Mouse (Mus musculus) midbrain, embryonic 14.5 days (tissue): ENCODE data around the gene Hoxa4. TPM values are rescaled to one million over a fixed set of nuclear protein-coding genes. Genes with fewer than 3 reads are reported as not detected.

Experiments
- microRNA counts: library from miRNA; unstranded; fragments of <30 nt; microRNA quantifications from one replicate; lab custom pipeline; 2016
- microRNA-seq: library from miRNA; unstranded; fragments of <30 nt; microRNA quantifications from one replicate; pipeline ENCODE4, GENCODE M21; 2016
- polyA plus RNA-seq: library from polyadenylated mRNA; unstranded; fragments of >200 nt; fragmentation: Nextera tagmentation; extraction: Ambion mirVana; gene quantifications from 2 replicates; pipeline ENCODE4 v1.2.1, GENCODE M21; 2014

The Hoxa4 gene
- polyA plus RNA-seq, 1 experiment from 2014 or later, result not detected

MicroRNAs within 50 kb of the gene (microRNA counts, 519-probe panel; counts per million panel counts)
- not detected for microRNA mmu-miR-196b (lab: Ali Mortazavi, UCI)

Small RNA genes lying within 50 kb of the gene (microRNA-seq; reads per million reads assigned to microRNA genes)
- gene Mir196b, result 18.4 reads per million, percentile 39 among the genes with 10 or more reads in this experiment

Other genes starting within 250 kb of the Hoxa4 start
- gene Skap2, start 179.2 kb downstream of the Hoxa4 start, polyA plus RNA-seq, result 4.5 and 5.8 TPM in 2 replicates
- 0.26 and 0.61 TPM in 2 replicates for gene Hoxa1, start 33.4 kb downstream of the Hoxa4 start, polyA plus RNA-seq
- 0.12 and 0.20 TPM in 2 replicates for gene Hoxa2, start 26.9 kb downstream of the Hoxa4 start, polyA plus RNA-seq
- gene 5730596B20Rik, start 14.3 kb downstream of the Hoxa4 start, polyA plus RNA-seq, result not detected in 2 replicates
- not detected in 2 replicates for gene Hoxa5, start 12.8 kb upstream of the Hoxa4 start, polyA plus RNA-seq
- gene Hoxa6, start 17.0 kb upstream of the Hoxa4 start, polyA plus RNA-seq, result not detected in 2 replicates
- not detected in 2 replicates for gene Hoxa3, start 21.6 kb upstream of the Hoxa4 start, polyA plus RNA-seq
- gene Gm28308, start 21.6 kb upstream of the Hoxa4 start, polyA plus RNA-seq, result not detected in 2 replicates
- gene Hoxa7, start 30.1 kb upstream of the Hoxa4 start, polyA plus RNA-seq, result not detected in 2 replicates
- not detected in 2 replicates for gene Hoxa9, start 39.3 kb upstream of the Hoxa4 start, polyA plus RNA-seq
- not detected in 2 replicates for gene Hoxa10, start 49.1 kb upstream of the Hoxa4 start, polyA plus RNA-seq
- gene Hoxa11, start 54.1 kb upstream of the Hoxa4 start, polyA plus RNA-seq, result not detected in 2 replicates
- not detected in 2 replicates for gene Hoxa13, start 69.1 kb upstream of the Hoxa4 start, polyA plus RNA-seq
- 1.3 and 1.5 TPM in 2 replicates for gene Evx1, start 121.7 kb upstream of the Hoxa4 start, polyA plus RNA-seq